Mouse (Mus musculus): ENCODE results near the gene Wdfy4. TPM values are rescaled to one million over a fixed set of nuclear protein-coding genes. Genes with fewer than 3 reads are reported as not detected.

Gene Wdfy4
- polyA plus RNA-seq, 1 experiment from 2014 or later, result 0.10 TPM

GRCm38 (mm10) chr14:33101609-33102008, 83.7 kb downstream of the Wdfy4 start:
- Histone ChIP-seq H3K4me1 (replicated peaks) (no peaks in the 10 kb centered on the region), H3K9ac (no peak overlapping the region), H3K36me3 (no peaks in the 10 kb centered on the region), H3K4me2 (no peak overlapping the region), H3K27me3 (no peaks in the 10 kb centered on the region), H3K27ac (no peak overlapping the region), H3K9me3 (no peaks in the 10 kb centered on the region), H3K4me3 (no peak overlapping the region)
- 68% methylated on average over 2 of the region's 2 CpGs for WGBS
- no peak for ATAC-seq (ENCODE audit: low FRiP score)

DNA sequence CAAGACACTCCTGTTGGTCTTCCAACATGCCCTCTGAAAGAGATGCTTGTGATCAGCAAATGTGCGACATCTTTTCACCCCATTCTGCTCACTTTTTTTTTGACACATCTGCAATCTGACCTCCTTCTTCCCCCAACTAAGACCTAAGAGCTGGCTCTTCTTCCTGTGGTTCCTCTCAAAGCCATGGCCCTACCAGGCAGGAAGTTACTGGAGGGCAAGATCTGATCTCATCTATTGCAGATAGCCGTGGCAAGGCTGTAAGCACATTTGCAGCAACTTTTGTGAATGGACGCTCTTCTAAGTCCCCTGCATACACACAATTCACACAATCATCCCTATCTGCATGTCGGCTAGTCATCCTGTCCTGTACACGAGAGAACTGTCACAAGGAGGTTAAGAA, 85.4 kb downstream of the Wdfy4 start:
- no peak overlapping the region for H3K4me3 ChIP-seq
- no peaks in the 10 kb centered on the region for H3K9me3 ChIP-seq
- H3K27ac ChIP-seq, result no peak overlapping the region
- H3K4me1 ChIP-seq (replicated peaks), result no peaks in the 10 kb centered on the region
- H3K9ac ChIP-seq, result no peak overlapping the region
- H3K4me2 ChIP-seq, result no peak overlapping the region
- H3K27me3 ChIP-seq, result no peaks in the 10 kb centered on the region
- 87% methylated on average over 5 of the region's 5 CpGs for WGBS
- H3K36me3 ChIP-seq, result no peaks in the 10 kb centered on the region
- ATAC-seq (ENCODE audit: low FRiP score), result no peak

DNA sequence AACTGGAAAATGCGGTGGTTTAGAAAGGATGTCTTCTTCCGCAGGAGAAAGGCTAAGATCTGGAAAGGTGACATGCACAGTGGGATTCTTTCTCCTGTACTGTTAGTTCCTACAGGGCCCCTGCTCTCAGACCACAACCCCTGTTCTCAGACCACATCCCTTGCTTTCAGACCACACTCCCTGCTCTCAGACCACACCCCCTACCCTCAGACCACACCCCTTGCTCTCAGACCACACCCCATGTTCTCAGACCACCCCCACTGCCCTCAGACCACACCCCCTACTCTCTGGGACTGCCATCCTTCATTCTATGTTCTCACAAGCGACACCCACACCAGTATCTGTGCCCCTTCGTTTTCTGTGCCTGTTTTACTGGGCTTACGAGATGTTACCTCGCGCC, 86.2 kb downstream of the Wdfy4 start:
- ATAC-seq (ENCODE audit: low FRiP score), result no peak
- Histone ChIP-seq H3K9me3 (no peaks in the 10 kb centered on the region), H3K4me3 (no peak overlapping the region), H3K9ac (no peak overlapping the region), H3K4me1 (replicated peaks) (no peaks in the 10 kb centered on the region), H3K27ac (no peak overlapping the region), H3K36me3 (no peaks in the 10 kb centered on the region), H3K4me2 (no peak overlapping the region), H3K27me3 (no peaks in the 10 kb centered on the region)
- 61% methylated on average over 7 of the region's 7 CpGs for WGBS

DNA sequence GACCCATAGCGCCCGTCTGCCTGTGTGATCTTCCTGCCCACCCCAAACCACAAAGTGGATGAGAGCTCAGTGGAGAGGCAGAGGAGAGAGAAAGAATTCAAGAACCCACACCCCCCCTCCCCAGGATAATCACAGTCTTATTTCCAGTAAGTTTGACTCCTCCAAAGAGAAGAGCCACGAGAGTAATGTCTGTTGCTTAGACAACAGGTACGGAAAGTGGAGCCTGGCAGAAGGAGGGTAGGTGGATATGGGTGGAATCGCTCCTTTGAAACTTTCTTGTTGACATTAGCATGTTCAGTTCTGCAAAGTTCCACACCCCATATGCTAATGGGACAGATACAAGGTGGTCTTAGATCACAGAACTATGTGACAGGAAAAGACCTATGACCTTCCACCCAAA, 88.8 kb downstream of the Wdfy4 start:
- Histone ChIP-seq H3K4me3 (no peak overlapping the region), H3K27me3 (no peaks in the 10 kb centered on the region), H3K4me1 (replicated peaks) (no peaks in the 10 kb centered on the region), H3K36me3 (no peaks in the 10 kb centered on the region), H3K9ac (no peak overlapping the region), H3K4me2 (no peak overlapping the region), H3K27ac (no peak overlapping the region), H3K9me3 (no peaks in the 10 kb centered on the region)
- WGBS, result 81% methylated on average over 5 of the region's 5 CpGs
- no peak for ATAC-seq (ENCODE audit: low FRiP score)

DNA sequence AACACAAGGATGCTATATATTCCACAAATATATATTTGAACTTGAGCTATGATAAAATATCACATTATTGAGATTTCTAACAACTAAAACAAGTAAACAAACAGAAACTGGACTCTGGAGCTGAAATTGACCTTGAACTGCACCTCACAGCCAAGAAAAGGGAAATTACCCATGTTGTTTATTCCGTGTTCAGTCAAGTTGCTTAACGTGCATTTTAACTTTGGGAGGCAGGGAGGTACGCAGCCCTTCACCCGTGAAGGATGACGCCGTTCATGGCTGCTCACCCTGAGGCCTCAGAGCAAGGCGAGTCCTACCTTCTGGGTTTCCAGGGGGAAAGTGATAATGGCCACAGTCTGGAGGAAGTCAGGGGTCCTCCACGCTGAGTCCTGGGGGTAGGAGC, 102.0 kb downstream of the Wdfy4 start:
- Histone ChIP-seq H3K9me3 (no peaks in the 10 kb centered on the region), H3K4me3 (no peak overlapping the region), H3K4me2 (no peak overlapping the region), H3K4me1 (replicated peaks) (peaks cover 8% of the 10 kb centered on the region), H3K27me3 (peaks cover 4% of the 10 kb centered on the region; the same call in 1 of the 2 replicates), H3K27ac (no peak overlapping the region), H3K36me3 (no peaks in the 10 kb centered on the region), H3K9ac (no peak overlapping the region)
- ATAC-seq (ENCODE audit: low FRiP score), result no peak
- WGBS, result 84% methylated on average over 8 of the region's 8 CpGs

DNA sequence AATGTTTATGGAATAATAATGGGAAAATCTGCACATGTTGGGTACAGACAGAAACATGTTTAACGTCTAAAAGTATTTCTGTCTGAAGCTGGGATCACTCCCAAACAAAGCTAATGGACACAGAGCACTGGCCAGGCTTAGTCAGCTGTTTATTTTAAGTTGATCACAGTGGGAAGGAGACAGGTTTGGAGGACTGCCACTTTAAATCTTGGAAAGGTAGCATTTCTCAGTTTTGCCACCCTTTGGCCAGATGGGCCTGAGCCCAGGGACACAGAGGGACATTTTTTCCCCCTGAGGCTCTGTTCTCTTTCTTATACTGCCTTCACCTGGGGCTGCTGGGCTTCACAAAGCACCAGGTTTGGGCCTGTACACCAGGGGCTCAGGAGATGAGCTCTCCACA, 103.0 kb downstream of the Wdfy4 start:
- Histone ChIP-seq H3K27ac (no peak overlapping the region), H3K9me3 (no peaks in the 10 kb centered on the region), H3K4me2 (no peak overlapping the region), H3K27me3 (peaks cover 4% of the 10 kb centered on the region; the same call in 1 of the 2 replicates), H3K4me1 (replicated peaks) (peaks cover 8% of the 10 kb centered on the region), H3K4me3 (no peak overlapping the region), H3K9ac (no peak overlapping the region), H3K36me3 (no peaks in the 10 kb centered on the region)
- 82% methylated on average over 1 of the region's 1 CpGs for WGBS
- no peak for ATAC-seq (ENCODE audit: low FRiP score)

DNA sequence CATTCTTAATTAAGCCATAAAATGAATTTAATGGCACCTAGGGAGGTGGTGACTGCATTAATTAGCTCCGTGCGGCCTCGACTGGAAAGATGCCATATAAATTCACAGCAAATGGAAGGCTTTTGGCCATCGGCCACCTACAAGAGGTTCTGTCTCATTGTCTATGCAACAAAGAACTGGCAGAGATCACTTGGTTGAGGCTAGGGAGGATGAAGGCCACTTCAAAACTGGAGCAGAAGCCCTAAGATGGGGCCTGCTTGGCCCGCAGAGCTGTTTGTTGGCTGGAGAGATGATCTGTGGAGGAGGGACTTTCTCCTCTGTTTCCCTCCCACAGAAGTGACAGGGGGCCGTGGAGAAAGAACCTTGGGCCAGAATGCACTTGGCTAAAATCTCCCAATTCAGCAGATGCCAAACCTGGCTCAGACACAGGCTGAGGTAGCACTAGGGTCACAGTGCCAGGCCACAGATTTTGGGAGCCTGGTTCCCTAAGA, 103.9 kb downstream of the Wdfy4 start:
- Histone ChIP-seq H3K4me2 (no peak overlapping the region), H3K9me3 (no peaks in the 10 kb centered on the region), H3K36me3 (no peaks in the 10 kb centered on the region), H3K27ac (peak overlapping the region; percentile 52; the same call in 1 of the 2 replicates), H3K27me3 (peaks cover 4% of the 10 kb centered on the region; the same call in 1 of the 2 replicates), H3K9ac (no peak overlapping the region), H3K4me3 (no peak overlapping the region), H3K4me1 (replicated peaks) (peaks cover 8% of the 10 kb centered on the region)
- 0 out of 2 replicates have a peak, but pooled peaks have one; percentile 21 for ATAC-seq (ENCODE audit: low FRiP score)
- WGBS, result 51% methylated on average over 6 of the region's 6 CpGs

DNA sequence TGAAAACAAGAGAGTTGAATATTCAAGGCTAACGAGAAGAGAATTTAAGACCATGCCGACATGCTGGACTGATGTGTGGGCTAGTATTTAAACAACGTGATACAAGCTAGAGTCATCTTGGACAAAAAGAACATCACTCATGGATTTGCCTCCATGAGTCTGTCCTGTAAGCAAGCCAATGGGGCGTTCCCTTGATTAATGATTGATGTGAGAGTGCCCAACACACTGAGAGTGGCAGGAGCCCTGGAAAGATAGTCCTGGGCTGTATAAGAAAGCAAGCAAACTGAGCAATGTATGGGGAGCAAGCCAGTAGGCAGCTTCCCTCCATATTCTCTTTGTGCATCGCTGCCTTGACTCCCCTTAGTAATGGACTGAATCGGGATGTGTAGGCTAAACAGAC, 106.7 kb downstream of the Wdfy4 start:
- H3K9me3 ChIP-seq, result no peaks in the 10 kb centered on the region
- H3K36me3 ChIP-seq, result no peaks in the 10 kb centered on the region
- peaks cover 4% of the 10 kb centered on the region; the same call in 1 of the 2 replicates for H3K27me3 ChIP-seq
- H3K4me1 ChIP-seq (replicated peaks), result peaks cover 8% of the 10 kb centered on the region
- H3K4me3 ChIP-seq, result no peak overlapping the region
- no peak overlapping the region for H3K4me2 ChIP-seq
- H3K27ac ChIP-seq, result no peak overlapping the region
- 88% methylated on average over 6 of the region's 6 CpGs for WGBS
- no peak for ATAC-seq (ENCODE audit: low FRiP score)
- H3K9ac ChIP-seq, result no peak overlapping the region

DNA sequence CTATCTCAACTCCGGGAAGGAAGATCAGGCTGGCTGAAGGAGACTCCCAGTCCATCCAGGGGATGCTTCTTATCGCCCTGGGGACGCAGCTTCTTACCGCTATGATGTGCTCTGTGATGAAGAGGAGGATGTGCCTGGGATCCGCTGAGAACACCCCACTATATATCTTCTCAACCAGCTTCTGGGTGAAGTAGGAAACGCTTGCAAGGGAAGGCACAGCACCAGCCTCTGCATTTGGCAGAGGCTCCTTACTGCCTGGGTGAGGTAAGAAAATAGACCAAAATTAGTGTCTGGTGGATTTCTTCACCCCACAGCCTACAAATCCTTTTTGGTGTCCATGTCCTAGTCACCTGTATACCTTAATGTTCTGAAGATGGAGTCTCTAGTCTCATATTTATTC, 107.2 kb downstream of the Wdfy4 start:
- no peak for ATAC-seq (ENCODE audit: low FRiP score)
- WGBS, result 88% methylated on average over 6 of the region's 6 CpGs

GRCm38 (mm10) chr14:33073355-33073754, 112.0 kb downstream of the Wdfy4 start:
- no peak for ATAC-seq (ENCODE audit: low FRiP score)
- Histone ChIP-seq H3K4me2 (no peak overlapping the region), H3K4me3 (no peak overlapping the region), H3K4me1 (replicated peaks) (no peaks in the 10 kb centered on the region), H3K27ac (no peak overlapping the region), H3K36me3 (no peaks in the 10 kb centered on the region), H3K9ac (no peak overlapping the region), H3K9me3 (no peaks in the 10 kb centered on the region), H3K27me3 (peaks cover 12% of the 10 kb centered on the region; the same call in 1 of the 2 replicates)
- 89% methylated on average over 3 of the region's 3 CpGs for WGBS

More for the DNA sequence above, 107.2 kb downstream of the Wdfy4 start:
- Histone ChIP-seq H3K27me3 (peaks cover 4% of the 10 kb centered on the region; the same call in 1 of the 2 replicates), H3K27ac (no peak overlapping the region), H3K4me1 (replicated peaks) (peaks cover 8% of the 10 kb centered on the region), H3K9me3 (no peaks in the 10 kb centered on the region), H3K4me2 (no peak overlapping the region), H3K4me3 (no peak overlapping the region), H3K9ac (no peak overlapping the region), H3K36me3 (no peaks in the 10 kb centered on the region)

GRCm38 (mm10) chr14:33072351-33072750, 113.0 kb downstream of the Wdfy4 start:
- no peak for ATAC-seq (ENCODE audit: low FRiP score)
- Histone ChIP-seq H3K27me3 (peaks cover 12% of the 10 kb centered on the region; the same call in 1 of the 2 replicates), H3K27ac (no peak overlapping the region), H3K4me3 (no peak overlapping the region), H3K4me2 (no peak overlapping the region), H3K36me3 (no peaks in the 10 kb centered on the region), H3K9ac (no peak overlapping the region), H3K4me1 (replicated peaks) (peaks cover 7% of the 10 kb centered on the region), H3K9me3 (no peaks in the 10 kb centered on the region)
- 91% methylated on average over 7 of the region's 7 CpGs for WGBS

DNA sequence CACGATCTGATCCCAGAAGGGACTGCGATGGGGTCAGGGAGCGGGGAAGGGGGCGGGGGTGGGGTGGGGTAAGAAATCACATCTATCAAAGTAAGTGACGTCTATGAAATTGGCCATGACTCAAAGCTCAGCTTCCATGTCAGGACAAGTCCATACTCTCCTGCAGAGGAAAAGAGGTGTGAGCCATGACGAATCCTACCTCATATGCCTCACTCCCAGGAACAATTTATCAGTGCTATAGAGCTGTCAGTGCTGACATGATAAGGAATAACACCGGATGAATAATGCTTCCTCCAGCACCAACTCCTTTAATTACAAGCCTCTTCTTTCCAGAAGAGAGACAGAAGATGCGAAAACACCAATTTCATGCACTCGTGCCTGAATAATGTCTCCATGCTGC, 117.6 kb downstream of the Wdfy4 start:
- H3K27ac ChIP-seq, result no peak overlapping the region
- 44% methylated on average over 9 of the region's 9 CpGs for WGBS

DNA sequence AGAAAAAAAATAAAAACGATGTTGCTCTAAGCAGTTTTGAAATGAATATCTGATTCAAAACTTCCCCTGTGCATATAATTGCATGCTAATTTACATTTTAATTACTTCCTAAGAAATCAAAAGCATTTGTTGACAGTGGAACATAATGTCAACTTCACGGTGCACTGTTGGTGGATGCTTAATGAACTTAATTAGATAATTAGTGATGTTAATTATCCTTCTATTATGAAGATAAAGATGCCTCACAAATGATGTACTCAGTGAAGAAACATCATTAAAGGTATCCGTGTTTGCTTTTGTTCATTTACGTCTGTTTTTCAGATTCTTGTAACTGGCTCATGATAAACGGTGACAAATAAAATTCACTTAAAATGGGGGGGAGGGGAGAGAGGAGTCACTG, 122.3 kb downstream of the Wdfy4 start:
- Histone ChIP-seq H3K4me3 (no peak overlapping the region), H3K27me3 (0 out of 2 replicates have a peak, but pooled peaks cover 5% of the 10 kb centered on the region), H3K4me2 (no peak overlapping the region), H3K36me3 (no peaks in the 10 kb centered on the region), H3K9me3 (no peaks in the 10 kb centered on the region), H3K9ac (no peak overlapping the region), H3K4me1 (replicated peaks) (peaks cover 15% of the 10 kb centered on the region), H3K27ac (no peak overlapping the region)
- 54% methylated on average over 5 of the region's 5 CpGs for WGBS
- ATAC-seq (ENCODE audit: low FRiP score), result peak; percentile 32; the same call in 1 of the 2 replicates

More for the DNA sequence above, 117.6 kb downstream of the Wdfy4 start:
- H3K4me2 ChIP-seq, result no peak overlapping the region
- no peaks in the 10 kb centered on the region for H3K9me3 ChIP-seq
- H3K4me3 ChIP-seq, result no peak overlapping the region
- H3K36me3 ChIP-seq, result no peaks in the 10 kb centered on the region
- peaks cover 14% of the 10 kb centered on the region; the same call in 1 of the 2 replicates for H3K27me3 ChIP-seq
- peak; percentile 63; the same call in 1 of the 2 replicates for ATAC-seq (ENCODE audit: low FRiP score)
- H3K9ac ChIP-seq, result no peak overlapping the region
- H3K4me1 ChIP-seq (replicated peaks), result peaks cover 15% of the 10 kb centered on the region

Measured in hindbrain, embryonic 13.5 days (tissue).